Mouse (Mus musculus) retina, adult 2 months (tissue): ENCODE data around the gene Cplx2.

Source experiments
- DNase-seq: peaks from one replicate; pipeline ENCODE4 v3.0.0-alpha.2; 2012; ENCODE audit warnings: low read depth, low spot score

Gene Cplx2

DNA sequence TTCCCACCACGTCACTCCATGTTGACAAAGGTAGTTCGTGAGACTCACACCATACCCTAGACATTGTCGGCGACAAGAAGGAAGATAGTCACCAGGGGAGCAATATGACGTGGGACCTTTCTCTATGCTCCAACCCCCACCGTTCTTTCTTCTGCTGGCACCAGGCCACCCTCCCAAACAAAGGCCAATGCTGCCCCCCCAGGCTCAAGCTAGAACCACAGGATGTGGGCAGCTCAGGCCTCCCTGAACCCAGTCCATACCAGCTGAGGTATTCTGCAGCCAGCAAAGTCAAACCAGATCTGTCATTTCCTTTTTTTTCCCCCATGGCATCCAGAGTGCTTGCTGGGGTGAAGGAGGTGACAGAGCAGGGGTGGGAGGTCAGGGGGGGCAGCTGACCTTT is 3.4 kb upstream of the Cplx2 start:
- DNase-seq: no peak

DNA sequence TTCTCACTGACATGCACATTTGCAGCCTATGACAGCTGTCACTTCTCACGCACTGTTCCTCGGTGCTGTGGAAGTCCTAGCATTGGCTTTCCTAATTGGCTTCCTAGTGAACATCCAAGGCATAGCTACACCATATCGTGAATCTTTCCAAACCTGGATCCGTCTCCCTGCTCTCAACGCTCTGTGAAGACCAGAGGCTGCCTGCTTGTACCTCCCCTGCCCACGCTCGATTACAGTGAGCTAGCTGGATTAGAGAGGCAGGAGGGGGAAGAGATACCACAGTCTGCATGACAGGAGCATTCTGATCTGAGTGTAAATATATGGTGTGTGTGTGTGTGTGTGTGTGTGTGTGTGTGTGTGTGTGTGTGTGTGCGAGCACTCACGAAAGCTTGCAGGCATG is 3.0 kb upstream of the Cplx2 start:
- DNase-seq: no peak

DNA sequence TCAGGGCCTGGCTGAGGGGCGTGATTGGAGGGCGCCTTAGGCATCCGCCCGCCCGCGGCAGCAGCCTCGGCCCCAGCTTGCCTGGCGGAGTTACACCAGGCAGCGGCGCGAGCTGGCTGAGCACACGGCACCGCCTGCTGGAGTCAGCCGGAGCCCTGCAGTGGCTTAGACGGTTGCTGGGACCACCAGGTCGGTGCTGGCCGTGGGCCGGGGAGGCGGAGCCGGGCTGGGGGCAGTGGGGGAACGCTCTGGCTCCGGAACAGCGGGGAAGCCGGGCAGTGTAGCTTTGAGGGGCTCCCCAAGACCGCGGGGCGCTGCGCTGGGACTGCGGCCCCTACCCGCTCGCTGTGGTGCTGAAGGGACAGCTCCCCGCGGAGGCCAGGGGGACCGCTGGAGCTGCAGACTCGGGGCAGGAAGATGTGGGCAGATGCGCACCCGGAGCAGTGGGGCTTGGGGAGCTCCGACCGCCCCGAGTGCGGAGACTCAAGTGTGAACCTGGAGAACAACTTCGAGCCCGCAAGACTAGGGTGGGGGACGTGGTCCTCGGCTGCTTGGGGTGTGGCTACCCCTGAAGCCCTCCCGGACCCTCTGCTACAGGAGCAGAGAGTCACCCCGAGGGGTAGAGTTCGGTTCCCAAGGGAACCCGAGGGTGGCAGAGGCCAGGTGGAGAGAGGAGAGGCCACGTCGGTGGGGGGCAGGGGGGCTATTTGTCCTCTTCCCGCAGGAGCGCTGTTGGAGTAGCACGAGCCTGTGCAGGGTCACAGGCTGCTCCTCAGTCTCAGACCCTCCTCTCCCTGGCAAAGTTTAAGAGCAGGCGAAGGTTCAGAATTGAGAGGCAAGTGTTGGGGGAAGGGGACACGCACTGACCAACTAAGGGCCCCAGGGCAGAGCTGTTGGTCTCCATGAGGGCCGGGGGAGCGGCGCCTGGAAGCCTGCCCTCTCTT is 510 bp downstream of the Cplx2 start:
- no peak for DNase-seq

DNA sequence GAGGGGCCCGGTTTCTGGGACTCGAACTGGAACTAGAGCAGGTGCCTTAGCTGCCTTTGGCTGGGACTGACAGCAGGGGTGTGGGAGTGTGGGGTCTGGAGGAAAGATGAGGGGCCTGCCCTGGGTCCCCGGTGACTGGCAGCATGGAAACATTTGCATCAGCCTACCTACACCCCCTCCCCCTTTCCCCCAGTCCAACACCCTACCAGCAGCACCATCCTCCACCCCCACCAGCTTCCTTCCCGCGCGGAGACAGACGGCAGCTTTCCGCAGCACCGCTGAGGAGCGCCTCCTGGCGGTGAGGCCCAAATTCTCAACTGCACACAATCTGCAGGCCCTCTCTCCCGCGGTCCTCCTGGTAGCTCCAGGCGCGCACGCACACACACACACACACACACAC is 1.5 kb downstream of the Cplx2 start:
- peak; percentile 38 for DNase-seq

DNA sequence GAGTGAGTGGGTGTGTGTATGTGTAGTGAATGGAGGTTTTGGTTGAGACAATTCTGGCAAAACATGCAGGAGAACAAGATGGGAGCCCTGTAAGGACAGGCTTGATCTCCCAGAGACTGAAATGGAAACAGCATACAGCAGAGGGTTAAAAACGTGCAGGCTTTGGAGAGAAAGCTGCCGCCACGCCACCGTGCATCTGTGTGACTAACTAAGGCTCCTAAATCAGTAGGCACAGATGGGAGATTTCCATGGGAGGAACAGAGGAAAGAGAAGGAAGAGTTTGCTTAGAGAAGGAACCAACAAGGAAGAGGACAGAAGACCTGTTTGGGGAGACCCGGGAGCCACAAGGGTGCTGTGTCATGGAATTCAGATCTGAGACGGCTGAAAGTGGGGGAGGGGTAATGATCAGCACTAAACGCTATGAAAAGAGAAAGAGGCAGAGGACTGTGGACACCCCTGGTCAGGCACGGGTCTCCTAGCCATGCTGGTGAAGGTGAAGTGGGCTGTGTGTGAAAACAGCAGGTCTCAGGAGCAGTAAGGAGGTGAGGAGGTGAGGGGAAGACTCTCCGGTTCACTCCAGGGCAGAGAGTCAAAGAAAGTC is 3.1 kb downstream of the Cplx2 start:
- no peak for DNase-seq

DNA sequence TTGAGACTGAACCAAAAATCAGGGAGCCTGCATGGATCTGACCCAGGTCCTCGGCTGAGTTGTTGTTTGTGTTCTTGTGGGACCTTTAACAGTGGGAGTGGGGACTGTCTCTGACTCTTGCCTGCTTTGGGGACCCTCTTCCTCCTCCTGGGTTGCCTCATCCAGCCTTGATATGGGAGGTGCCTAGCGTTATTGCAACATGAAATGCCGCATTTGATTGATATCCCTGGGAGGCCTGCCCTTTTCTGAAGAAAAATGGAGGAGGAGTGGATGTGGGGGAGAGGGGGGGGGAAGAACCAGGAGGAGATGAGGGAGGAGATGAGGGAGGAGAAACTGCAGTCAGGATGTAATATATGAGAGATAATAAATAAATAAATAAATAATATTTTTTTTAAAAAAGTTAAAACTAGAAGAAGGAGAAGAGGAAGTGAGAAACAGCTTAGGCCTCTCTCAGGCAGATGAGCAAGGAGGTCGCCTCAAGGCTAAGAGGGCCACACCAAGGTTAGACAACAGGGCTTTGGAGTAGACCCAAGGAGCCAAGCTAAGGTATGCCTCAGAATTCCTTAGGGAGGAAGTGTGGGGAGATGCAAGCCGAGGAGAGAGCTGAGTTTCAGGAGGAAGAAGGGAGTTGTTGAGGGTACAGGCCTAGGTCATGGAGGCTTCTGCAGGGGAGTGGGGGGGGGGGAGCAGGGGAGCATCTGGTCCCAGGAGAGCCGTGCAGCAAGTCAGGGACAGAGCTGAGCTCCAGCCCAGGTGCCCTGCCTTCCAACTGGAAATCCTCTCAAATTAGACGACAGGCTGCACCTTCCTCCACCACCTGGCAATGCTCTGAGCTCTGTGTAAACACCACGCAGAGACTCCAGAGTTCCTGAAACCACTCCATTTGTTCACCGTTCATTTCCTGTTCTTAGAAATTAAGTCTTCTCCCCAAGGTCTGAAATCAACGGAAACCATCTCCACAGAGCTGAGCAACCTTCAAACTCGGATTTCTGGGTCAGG is 4.6 kb downstream of the Cplx2 start:
- no peak for DNase-seq

DNA sequence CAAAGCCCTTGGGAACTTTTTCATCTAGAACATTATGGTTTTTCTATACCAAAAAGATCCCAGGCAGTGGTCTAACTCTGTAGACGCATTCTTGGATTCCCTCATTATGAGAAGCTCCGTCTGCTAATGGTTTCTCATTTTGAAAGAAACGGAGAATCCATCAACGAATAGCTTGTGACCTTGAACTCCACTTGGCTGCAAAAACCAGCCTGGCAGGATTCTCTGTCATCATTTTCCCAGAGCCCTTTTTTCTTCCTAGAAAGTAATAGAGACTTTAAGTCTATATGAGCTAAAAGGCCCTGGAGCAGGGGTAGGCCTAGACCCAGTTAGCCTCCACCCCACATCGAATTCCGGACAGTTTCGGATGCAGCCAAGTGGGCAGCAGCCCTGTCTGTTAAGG is 5.6 kb downstream of the Cplx2 start:
- no peak for DNase-seq

DNA sequence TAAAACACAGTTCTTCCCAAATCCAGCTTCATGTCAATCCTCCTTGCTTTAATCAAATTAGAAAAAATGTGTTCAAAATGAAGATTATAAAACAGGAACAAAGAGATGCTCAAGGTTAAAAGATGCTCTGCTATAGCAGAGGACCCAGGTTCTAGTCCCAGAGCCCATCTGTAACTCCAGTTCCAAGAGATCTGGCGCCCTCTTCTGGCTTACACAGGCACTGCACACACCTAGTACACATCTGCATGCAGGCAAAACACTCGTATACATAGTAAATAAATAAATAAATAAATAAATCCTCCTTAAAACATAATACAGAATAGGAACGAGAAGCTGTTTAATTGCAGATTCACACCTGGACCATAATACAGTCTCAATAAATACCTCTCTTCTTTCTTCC is 6.9 kb downstream of the Cplx2 start:
- no peak for DNase-seq

DNA sequence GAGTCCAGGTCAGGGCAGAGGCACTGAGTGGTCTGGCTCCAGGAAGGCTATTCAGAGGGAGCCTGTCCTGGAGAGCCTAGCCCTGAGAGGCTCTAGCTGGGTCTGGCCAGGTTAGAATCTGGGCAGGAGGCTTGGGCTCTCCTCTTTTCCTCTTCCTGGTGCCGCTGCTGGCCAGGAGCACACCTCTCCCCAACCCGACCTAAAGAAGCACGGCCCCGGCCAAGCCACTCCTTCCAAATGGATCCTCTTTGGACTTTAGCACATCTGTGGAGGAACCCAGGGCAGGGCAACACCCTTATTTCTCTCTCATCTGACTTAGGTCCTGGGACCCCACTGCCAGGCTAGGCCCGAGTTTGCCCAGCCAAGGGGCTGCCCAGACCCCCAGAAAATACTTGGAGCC is 9.3 kb downstream of the Cplx2 start:
- no peak for DNase-seq

DNA sequence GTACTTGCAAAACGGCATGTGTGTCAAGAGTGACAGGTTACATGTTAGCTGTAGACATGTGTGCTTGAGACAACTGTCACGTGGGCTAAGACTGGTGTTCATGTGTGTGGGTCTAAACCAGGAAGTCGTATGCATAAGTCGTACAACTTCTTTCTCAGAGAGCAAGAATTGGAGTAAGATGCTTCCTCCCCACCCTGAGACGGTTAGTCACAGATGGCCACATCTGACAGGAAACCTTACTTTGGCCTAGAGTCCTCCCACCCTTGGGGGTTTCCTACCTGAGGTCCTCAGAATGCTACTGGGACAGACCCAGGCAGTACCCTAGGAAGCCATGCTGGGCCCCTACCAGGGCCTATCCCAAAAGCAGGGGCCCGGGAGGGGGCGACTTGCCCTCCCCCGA is 10.2 kb downstream of the Cplx2 start:
- DNase-seq: no peak

DNA sequence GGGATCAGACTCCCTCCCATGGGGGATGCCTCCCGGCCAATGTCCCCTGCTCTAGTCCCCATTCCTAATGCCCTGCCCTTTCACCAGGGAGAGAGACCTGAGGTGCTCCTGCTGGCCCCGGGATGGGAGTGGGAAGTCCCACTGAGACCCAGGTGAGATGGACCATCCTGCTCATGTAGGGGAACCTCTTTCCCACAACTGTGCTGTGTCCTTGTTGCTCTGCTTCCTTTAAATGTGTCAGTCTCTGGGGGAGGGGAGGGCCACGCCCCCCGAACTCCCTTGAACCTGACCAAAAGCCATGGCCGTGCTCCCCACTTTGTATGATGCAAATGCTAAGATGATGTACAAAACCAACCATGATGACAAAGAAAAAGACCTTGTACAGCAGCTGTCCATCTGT is 12.4 kb downstream of the Cplx2 start:
- DNase-seq: no peak

DNA sequence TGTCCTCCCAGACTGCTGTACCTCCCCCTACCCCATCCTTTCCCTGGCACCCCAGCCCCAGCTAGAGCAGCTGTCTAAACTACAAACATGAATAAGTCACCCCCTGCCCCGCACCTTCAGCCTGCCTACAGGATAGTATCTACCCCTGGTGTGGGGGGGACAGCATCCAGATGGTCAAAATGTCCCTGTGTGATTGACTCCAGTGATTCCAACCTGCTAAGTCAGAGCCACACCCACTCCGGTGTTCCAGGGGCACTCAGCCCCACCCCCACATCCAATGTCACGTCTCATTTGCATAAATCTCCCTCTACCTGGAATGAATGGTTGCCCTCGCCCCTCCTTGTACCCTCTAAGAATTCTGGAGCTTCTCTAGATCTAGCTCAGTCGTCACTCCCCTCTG is 13.4 kb downstream of the Cplx2 start:
- no peak for DNase-seq

DNA sequence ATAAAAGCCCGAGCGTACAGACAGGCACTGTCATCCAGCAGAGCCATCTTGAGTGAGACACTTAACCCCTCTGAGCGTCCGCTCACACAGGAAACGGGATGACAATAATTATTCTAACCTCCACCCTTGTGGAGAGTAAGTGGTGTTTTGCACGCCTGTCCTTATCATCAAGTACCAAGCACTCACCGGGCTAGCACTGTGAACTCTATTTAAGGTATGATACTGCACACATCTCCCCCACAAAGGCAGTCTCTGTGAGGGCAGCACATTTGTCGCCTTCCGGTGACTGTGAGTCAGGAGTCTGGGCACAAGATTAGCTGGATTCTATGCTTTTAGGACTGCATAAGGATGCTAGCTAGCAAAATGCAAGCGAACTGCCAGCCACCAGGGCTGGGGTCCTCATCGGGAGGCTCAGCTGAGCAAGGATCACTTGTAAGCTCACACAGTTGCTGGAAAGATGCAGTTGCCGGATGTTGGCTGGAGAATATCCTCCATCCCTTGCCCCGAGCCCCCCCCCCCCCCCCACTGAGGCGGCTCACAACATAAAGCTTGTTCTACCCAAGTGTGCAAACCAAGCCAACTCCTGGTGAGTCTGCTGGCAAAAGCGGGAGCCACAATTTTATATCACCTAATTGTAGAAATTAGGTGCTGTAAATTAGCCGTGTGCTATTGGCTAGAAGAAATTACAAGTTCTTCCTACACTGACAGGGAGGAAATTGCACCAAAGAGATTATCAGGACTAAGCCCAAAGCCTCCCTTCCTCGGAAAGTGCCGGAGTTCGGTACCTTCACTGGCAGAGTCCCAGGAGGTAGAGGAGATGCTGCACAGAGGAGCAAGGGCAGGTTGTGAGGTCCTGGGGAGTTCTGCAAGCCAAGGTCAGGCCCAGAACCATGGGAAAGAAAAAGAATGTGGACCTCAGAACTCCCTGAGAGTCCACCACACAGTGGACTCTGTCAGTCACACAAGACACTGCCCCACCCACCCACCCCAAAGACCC is 14.2 kb downstream of the Cplx2 start:
- DNase-seq: no peak

DNA sequence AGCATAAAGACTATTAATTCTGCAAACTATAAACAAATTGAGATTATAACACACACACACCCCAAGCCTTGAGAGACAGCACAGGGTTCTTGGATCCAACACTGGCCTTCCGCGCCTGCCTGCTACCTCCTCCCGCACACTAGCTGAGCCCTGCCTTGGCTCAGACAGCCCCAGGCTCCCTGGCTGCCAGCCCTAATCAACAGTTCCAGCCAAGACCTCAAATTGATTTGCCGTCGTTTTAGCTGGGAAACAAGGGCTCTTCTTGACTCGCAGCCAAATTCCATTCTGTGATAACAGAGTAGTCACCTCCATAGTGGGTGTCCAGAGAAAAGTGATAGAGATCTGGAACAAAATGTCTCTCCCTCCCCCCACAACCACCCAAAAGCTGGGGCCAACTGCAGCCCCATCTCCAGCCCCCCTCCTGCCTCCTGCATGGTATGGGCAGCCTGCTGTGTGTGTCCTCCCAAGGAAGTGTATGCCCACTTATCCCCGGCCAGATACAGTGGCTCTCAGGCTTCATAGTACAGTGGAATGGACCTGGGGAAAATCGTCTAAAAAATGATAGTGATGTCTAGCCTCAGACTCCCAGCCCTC is 18.9 kb downstream of the Cplx2 start:
- DNase-seq: no peak

DNA sequence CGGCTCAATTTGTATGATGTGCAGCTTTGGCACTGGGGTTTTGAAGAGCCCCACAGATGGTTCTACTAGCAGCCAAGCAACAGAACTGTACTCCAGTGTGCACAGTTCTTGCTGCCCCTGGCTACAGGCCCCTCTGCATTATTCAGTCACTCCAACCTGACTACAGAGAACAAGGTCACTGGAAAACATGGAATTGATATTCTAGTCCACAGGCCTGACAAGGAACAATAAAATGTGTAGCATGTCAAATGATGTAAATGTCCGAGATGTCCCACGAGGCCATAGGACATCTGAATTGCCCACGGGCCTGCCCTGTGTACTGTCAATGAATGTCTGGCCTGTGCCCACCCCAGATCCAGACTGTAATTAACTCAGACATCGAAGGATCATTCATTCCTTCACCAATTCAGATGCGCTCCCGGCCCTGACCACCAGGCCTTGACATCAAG is 19.4 kb downstream of the Cplx2 start:
- no peak for DNase-seq

DNA sequence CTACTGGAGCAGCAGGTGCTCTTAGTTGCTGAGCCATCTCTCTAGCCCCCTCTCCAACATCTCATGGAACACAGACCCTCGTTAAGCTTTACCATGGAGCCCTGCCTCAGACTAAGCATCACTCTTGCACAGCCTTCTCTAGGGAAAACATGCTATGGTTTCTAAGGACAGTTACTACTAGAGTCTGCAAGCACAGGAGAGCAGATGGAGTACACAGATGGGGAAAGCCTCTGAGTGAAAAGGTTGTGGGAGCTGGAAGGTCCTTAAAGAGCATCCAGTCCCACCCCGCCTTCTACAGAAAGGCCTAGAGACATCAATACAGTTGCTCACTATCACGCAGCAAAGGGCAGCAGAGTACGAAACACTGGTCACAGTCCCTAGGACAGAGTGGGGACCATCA is 20.2 kb downstream of the Cplx2 start:
- no peak for DNase-seq

DNA sequence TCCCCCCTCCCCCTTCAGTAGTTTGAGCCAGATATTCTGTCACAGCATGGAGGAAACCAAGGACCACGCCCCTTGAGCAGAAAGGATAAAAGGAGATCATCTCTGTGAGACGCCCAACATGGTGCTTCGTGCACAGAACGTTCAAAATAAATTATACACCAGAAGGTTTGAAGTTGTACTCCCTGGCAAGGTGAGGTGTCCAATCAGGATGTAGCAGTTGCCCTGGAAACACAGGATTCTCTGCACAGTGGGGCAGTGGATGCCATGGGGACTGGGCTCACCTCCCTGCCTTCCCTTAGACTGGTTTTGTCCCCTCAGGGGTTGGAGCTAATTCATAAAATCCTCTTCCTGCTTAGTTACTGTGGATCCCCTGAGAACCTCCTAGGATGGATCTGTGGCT is 25.9 kb downstream of the Cplx2 start:
- no peak for DNase-seq

DNA sequence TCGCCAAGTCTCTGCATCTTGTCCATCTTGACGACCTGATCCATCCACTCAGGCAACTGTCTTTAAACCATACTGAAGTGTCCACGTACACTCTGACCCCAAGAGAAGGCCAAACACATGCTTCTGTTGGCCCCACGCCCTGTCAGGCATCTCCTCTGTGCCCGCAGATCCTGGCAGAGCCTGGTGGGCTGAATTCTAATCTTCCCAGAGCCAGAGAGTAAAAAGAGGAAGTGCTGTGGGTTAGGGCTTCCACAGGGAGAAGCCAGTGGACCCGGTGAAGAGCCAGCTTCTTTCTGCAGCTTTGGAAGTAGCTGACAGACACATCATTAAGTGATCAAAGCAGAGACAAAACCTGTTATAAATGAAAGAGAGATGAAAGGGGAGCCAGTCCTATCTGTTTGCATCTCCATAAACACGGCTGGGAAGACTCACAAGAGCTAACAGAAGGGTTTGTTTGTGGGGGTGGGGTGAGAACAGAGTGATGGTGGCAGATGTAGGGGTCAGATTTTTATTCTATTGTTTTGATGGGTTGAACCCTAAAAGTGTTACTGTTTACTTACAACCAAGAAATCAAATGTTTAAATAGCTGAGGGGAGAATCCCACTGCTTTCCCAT is 29.5 kb downstream of the Cplx2 start:
- DNase-seq: no peak

DNA sequence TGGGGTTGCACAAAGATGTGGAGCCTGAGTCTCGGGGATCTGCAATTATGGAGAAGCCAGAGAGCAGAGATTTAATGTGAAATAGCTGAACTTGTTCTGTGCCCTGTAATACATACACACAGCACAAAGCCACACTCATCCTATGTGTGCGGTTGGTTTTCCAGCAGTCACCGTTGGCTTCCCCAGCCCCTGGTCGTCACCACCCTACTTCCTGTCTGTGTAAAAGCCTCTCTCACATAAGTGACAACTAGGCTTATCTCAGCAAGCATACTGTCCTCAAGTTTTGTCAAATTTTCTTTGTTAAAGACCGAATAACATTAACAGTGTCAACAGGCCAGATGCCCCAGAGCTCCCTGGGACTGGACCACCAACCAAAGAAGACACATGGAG is 30.0 kb downstream of the Cplx2 start:
- DNase-seq: no peak

DNA sequence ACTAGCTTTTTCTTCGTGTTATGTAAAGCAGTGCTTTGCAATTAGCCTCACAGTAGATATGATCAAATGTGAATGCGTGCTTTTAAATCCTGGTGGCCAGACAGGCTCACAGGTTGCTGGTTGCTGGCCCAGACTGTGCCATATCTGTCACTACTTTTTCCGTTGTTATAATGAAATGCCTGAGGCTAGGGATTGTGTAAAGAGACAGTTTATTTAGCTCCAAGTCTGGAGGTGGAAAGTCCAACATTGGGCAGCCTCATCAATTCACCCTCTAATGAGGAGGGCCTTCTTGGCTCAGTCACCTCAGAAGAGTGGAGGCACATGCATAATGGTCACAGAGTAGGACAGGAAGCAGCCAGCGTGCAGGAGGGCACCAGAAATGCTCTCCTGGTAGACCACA is 31.2 kb downstream of the Cplx2 start:
- no peak for DNase-seq
